Mouse (Mus musculus): ENCODE results near the gene 1110008P14Rik.

Gene 1110008P14Rik

DNA sequence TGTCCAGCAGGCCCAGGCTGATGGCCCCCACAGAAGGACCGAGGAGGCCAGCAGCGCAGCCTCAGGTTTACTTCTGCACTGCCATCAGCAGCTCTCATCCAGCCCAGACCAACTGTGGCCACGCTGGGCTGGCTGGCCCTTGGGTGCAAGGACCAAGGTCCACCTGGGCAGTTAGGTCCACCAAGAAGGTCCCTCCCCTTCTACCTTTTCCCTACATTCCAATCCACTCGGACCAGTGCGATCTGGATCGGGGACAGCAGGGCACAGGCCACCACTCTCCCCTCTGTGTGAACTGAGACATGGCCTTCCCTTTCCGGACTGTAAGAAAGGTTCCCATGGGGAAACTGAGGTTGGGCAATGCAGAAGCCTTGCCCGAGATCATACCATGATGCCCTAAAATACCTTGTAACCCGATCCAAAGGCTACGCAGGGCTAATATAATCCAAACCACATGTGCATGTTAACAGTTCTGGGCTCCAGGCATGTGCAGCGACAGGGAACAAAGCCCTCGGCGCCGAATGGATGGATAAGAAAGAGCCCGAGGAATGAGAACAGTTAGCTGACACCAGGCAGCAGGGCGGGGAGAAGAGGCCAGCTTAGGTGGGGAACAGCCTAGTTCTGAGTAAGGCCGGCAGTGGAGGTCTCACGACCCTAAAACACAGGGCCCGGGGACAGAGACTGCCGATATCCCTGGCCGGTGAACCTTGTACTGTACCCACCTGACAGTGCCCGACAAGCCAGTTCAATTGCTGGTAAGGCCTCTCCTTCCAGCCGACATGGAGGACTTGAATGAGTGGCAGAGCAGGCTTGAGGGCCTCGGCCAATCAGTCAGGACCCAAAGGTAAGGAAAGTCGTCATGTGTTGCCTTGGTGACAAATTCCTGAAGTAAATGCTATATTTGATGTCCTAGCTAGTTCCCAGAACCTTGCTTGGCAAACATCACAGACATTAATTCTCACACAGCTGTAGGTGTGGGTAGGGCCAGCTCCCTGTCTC lies 27.0 kb upstream of the 1110008P14Rik start:
- DNase-seq, result no peak

DNA sequence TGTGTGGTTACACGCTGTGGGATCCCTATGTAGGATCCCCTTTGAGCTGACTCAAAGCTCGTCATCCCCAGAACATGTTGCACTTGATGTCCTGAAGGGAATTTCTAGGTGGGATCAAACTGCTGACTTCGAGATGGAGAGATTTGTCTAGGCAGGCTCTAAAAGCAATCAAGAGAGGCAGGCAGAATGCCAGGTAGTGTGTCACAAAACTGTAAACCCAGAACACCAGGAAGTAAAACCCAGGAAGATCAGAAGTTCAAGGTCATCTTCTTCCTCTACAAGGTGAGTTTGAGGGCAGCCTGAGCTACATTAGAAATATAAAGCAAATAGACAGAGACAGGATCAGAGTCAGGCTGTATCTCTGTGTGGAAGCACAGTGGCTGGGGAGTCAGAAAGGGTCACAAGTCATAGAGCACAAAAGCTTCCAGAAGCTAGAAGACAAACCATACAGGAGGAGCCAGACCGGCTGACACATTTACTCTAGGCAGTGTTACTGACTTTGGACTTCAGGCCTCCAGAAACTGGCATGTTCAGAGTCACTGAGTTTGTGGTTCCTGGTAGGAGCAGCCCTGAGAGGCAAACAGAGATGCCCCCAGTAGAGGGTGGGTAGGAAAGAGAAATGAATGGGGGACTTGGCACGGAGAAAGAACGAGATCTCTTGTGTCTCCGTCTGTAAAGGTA lies 25.5 kb upstream of the 1110008P14Rik start:
- no peak for DNase-seq

DNA sequence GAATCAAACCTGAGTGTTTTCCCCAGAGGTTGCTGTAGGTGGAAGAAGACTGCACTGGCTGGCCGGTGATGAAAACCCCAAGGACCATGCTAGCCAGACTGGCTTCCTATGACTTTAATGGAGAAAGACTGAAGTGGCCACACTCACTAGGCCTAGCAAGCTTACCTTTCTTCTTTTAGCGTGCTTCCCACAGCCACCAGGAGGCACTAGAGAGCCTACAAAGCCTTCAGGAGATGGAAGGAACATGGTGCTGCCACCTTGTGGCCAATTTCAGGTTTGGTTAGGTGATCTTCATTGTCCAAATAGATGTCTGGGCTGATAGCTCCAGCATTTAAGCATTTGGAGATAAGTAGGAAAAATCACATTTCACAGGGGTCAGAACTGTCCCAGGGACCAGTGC lies 22.9 kb upstream of the 1110008P14Rik start:
- peak; percentile 99 for DNase-seq

DNA sequence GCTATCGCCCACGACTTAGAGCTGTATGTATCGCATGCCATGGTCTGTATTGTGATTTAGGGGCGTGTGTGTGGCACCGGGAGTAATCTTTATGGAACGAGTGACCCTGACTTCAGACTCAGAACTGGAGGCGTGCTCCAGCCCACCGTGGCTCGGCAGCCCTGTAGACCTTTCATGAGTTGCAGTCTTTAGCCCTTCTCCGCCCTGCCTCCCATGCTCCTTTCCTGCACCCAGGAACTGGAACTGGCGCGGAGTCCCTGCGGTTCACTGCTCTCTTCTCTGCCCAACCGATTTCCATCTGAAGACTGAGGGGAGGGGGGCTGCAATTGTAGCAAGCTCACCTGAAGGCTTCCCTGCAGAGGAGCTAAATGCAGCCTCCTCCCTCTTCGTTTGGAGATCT lies 15.0 kb upstream of the 1110008P14Rik start:
- no peak for DNase-seq

DNA sequence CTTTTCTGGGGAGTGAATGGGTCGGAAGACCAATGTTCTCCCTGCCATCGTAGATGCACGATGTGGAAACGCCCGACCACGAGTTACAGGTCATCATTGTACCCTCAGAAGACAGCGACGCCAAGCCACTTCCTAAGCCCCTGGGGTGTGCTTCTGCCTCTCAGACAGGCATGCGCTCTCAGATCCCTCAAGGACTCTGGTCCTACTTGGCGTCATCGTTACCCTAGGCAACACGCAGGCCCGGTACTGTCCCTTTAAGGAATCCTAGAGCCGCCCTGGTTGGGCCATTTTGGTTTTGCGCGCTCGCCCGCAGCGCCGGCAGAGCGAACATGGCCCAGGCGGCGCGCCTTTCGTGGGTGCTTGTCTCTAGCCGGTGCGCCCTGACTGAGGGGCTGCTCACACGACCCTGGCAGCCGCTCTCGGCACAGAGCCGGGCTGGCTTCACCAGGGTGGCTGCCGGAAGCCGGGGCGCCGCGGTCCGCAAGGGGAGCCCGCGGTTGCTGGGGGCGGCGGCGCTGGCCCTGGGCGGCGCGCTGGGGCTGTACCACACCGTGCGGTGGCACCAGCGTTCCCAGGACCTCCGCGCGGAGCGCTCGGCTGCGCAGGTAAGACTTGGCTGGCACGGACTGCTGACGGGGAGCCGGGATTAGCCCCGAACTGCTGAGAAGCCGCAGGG lies 14.3 kb upstream of the 1110008P14Rik start:
- peak; percentile 83 for DNase-seq

DNA sequence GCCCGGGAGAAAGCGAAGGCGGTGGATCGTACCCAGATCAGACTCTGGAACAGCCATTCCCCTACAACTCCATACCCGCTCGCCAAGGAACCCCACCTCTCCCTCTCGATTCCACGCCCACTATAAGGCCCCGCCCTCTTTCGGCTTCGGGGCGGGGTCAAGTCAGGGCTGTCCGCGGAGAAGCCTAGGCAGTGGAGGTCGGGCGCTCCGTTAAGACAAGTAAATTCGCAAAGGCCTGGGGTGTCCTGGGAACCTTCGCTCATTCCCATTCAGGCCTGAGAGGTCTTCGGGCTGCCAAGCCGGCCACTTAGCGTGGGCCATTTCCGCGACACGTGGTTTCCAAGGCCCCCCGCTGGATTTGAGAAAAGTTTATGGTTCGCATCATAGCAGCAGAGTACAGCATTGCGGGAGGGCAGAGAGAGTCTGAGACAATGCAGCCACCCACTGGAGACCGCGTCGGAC lies 13.8 kb upstream of the 1110008P14Rik start, which contains the start of gene Ptges2:
Gene Ptges2, plus strand, starts transcription at position 413 of the 462 bp plus-strand sequence.
- peak; percentile 76 for DNase-seq

DNA sequence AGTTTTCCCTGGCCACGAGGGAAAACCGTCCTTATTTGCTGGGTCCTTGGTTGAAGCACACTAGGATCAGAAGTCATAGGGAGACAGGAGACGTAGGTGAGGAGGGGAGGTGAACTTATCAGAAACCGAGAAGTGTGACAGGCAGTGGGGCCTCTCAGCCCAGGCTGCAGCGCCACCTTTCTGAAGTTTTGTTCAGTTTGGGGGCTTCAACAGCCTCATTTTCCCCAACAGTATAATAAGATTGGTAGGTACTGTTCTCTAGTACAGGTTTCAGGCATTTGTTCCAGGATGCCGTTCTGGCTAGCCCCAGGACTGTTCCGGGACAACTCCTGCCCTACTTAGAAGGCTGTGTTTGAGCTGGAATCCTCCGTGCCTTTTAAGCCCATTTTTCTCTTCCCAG lies 13.2 kb upstream of the 1110008P14Rik start:
- DNase-seq, result peak; percentile 53

DNA sequence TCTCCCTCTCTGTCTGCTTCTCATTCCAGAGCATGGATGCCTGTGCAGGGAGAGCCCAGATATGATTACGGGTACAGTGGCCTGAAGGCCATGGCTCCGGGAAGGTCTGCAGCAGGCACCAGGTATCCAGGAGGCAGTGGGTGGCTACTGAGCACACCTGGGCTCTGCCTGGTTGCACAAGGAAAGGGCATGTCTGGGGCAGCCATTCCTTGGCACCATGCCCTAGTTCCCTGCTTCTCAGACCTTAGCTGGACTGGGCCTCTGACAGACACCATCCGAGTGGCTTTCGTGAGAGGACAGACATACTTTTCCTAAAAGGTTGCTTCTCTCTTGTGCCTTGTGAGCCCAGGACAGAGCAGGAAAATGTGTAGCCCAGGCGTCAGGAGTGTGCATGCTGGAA lies 10.3 kb upstream of the 1110008P14Rik start:
- DNase-seq, result no peak

DNA sequence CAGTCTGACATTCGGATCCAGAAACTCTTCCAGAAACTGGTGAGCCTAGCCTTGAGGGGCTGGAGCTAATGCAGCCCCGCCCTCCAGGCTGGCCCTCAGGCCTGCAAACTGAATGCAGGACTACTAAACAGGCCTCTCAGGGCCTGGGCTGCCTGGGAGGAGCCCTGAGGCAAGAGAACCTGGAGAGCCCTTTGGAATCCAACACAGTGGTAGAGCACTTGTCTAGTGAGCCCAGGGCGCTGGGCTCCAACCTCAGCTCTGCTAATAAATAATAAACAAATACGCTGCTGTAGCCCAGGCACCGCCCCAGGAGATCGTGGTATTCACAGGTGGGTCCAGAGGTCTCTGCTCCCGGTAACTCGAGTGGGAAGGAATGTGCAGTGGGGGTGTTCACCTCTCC lies 9.1 kb upstream of the 1110008P14Rik start:
- DNase-seq, result no peak

DNA sequence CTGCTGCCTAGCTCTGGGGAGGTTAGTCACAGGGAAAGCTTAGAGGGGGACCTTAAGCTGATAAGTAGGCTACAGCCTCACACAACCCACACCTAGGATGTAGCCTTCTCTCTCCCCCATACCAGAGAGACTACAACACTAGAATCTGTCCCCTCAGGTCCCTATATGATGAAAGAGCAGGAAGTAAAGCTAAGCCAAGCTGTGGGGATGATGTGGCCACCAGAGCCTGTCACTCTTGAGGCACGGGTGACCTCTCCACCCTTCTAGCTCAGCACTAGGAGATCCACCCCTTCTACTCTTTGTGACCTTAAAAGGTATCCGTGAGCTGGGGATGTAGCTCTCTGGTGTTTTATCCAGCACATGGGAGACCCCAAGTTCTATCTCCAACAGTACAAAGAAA lies 7.4 kb upstream of the 1110008P14Rik start:
- DNase-seq, result no peak

DNA sequence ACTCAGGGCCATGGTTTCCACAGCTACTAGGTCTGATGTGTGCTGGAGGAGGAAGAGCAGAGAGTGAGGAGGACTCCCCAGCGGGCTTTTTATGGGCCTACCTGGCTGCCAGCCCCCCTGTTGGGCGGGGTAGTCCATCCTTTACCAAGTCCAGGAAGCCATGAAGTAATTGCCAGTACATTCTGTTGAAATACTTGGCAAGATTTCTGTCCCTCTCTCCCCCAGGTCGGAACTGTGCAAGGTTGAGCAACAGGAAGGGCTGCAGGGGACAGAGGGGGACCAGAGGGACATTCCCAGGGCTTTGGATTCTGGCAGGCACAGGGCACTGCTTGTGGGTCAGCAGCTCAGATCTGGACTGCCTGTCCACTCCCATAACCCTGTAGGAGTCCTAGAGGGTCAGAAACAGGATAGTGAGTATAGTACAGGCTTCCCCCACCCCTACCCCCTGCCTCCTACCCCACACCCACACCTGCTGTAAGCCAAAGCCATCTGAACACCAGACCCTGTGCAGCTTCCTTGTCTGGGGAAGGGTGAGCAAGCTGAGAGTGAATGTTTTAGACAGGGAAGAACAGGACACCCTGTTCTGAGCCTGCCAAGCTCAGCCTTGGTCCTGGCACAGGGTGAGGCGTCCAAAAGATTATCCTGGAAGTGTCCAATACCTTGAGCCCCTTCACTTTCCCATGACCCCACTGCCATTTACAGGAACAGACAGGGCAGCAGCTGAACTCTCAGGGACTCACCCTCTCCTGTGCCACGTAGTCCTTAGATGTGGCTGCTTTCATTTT lies 6.2 kb upstream of the 1110008P14Rik start, which contains the start of gene Lcn2:
Gene Lcn2, minus strand, starts transcription at position 547 of the 785 bp plus-strand sequence.
- no peak for DNase-seq

DNA sequence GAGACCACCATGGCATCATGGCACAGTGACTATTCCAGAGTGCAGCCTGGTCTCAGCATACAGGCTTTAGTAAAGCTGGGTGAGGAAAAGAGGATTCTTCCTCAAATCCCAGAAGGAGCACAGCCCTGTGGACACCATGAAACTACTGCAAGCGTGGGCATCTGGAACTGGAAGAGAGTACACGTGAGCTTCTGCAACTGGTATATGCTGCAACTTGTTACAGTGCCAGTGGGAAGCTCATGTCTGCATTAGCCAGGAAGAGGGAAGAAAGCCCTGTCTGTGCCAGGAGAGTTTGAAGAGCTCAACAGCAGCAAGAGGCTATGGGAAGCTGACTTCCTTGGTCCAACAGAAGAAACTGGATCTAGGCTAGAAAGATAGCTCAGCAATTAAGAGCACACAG lies 951 bp upstream of the 1110008P14Rik start:
- DNase-seq, result no peak

DNA sequence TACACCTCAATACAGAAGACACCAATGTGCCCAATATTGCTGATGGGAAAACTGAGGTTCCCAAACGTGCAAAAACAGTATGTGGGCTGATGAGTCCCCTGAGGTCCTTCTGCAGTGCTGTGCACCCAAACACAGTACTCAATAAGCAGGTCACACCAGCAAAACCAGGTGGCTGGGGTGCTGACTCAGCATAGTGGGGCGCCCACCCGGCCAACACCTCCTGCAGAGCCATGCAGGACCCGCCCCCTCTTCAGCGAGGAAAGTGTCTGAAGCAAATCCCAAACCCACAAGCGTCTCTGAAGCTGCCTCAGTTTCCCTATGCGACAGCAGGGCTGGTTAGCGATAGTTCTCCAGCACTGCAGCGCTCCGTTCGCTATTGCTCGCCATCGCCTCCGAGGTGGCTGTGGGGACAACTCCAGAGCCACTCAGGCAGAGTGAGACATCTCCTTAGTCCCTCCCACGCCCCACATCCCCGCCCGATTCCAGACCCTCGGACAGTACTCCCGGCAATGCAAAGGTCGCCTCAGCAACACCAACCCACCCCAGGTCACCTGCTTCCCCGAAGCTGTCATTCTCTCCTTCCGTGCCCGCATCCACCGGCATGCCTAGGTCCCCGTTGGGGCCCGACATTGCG lies 480 bp downstream of the 1110008P14Rik start:
- DNase-seq, result peak; percentile 54

DNA sequence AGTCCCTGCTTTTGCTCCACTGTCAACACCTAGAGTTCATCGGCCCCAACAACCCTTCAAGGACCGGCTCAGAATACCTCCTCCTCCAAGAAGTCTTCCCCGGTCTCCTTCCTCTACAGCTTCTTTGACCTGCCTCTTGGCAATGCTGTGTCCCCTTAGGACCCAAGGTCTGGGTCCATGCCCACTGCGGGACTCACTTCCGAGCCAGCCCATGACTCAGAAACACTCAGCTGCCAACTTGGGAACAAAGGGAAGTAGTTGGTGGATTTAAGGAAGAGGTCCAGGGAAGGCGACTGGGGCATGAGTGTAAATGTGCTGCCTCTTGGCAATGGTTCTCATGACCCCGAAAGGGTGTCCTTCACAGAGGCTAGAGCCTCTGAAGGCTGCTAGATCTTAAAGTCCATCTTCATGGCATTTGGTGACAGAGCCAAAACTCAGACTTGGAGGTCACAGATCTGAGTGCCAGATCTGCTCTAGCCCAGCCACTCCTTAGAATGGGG lies 1.7 kb downstream of the 1110008P14Rik start:
- DNase-seq, result no peak

DNA sequence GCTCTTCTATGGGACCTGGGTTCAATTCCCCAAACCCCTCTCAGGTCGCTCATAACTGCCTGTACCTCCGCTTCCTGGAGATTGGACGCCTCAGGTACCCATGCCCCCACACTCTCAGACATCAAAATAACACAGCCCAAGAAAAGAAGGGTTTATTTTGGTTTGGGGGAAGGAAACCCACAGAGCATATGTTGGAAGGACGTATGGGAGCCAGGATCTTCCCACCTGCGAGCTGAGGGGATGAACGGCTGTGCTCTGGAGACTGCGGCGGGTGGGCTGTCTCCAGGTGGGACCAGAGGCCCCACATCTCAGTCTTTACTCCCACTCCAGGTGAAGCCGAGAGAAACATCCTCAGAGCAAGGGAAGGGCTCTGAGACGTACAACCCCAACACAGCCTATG lies 4.8 kb downstream of the 1110008P14Rik start:
- no peak for DNase-seq

DNA sequence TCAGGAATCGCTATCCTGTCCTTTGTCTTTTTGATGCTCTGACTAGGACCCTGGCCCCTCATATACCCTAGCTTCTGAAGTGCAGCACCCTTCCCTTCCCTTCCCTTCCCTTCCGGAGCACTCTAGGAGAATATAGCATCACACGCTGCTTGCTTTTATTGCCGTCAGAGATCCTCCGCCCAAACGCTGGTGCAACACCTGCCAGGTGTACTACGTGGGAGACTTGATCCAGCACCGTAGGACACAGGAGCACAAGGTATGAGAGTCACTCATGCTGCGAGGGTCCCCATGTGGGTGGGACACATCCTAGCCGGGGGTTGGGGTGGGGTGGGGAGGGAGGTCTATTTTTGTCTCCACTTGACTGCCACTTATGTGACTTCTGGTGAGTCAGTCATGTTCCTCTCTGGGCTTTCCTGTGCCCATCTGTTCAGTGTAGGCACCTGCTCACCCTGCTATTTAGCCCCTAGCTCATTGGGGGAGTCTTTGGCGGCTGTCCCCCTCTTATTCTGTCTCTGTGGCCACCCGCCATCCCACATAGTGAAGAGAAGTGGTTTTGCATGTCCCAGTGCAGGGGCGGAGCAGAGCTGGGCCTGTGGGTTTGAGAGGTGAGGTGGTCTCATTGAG lies 6.3 kb downstream of the 1110008P14Rik start:
- DNase-seq, result no peak

DNA sequence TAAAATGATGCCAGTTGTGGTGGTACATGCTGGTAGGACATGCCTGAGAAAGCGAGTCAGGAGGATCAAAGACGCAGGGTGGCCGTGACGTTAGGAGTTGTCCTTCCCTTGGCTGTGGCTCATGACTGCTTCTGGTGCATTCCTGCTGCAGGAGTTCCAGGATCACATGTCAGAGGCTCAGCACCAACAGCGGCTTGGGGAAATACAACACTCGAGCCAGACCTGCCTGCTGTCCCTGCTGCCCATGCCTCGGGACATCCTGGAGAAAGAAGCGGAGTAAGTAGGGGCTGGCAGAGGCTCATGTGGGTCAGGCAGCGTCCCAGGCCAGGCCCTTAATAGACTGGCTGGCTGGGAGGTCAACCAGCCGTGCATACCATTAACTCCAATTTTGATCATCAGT lies 7.5 kb downstream of the 1110008P14Rik start:
- DNase-seq, result no peak

DNA sequence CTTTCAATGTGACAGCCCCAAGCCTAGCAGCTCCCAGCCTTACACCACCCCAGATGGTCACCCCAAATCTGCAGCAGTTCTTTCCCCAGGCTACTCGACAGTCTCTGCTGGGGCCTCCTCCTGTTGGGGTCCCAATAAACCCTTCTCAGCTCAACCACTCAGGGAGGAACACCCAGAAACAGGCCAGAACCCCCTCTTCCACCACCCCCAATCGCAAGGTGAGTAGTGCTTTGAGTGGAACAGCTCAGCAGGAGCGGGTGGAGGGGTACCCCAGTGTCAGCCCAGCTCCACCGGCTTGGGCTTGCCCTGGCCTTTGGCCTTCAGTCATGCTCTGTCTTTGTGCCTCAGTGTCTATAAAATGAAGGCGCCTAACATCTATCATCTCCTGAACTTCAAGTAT lies 14.4 kb downstream of the 1110008P14Rik start:
- DNase-seq, result no peak

DNA sequence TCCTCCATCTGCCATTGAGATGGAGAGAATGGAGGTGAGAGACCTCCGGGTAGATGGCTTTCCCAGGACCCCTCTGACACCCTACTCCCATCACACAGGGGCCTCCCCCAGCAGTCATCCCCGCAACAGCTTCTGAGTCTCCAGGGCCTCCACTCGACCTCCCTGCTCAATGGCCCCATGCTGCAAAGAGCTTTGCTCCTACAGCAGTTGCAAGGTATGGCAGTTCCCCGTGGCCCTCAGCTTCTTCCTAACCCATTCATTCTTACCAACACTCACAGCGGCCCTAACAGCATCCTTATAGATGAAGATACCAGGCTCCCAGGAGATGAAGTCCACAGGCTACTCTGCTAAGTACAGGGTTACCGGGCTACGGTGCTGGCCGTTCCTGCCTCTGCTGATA lies 17.6 kb downstream of the 1110008P14Rik start:
- no peak for DNase-seq

DNA sequence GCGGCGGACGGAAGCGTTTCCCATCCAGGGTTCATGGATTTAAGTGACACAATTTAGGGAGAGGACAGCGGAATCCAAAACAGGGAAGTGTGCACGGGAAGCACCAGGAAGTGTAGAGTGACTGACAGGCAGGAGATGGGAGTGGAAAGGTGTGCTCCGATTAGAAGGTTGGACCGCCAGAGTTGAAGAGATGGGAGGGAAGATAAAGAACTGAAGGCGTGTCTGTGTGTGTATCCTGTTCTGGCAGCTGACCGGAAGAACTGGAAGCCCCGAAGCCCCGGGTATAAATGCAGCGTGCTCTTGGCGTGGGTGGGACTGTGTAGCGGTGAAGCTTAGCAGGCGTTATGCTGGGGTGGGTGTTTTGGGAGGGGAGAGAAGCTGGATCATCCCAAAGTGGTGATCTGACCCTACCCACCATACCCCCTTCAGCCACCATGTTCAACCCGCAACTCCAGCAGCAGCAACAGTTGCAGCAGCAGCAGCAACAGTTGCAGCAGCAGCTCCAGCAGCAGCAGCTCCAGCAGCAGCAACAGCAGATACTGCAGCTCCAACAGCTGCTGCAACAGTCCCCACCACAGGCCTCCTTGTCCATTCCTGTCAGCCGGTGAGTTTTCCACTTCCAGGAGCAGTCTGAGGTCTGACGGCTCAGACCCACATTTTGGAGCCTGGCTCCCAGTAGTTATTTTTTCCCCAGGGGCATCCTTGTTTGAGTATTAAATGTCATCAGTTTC lies 18.2 kb downstream of the 1110008P14Rik start:
- DNase-seq, result no peak

All from right cerebral cortex, postnatal 4 days (tissue).